Mouse (Mus musculus): ENCODE data around the gene Depdc7. TPM values are rescaled to one million over a fixed set of nuclear protein-coding genes. Genes with fewer than 3 reads are reported as not detected.

The Depdc7 gene
- 3.6 and 3.8 TPM in 2 replicates for polyA plus RNA-seq (2014; fragmentation: Nextera tagmentation; extraction: Ambion mirVana)

DNA sequence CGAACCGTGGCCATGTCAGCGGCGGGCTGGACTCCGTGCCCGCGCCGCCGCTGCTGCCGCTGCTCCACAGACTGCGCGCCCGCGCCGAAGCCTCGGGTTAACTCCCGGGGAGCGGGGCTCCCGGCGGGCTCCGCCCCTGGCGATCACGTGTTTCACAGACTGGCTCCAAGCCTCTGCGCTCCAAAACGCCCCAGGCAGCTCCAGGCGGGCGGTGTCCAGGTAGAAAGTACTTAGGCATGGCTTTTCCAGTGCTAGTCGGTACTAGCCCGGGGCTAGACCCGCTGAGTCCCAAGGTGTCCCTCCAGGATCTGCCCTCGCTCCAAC lies at the start of gene Depdc7:
TSS of gene Depdc7 (minus strand) at position 138 of the 324 bp plus-strand sequence.
- H3K36me3 ChIP-seq (ENCODE audit: control insufficient read depth, insufficient read depth, low read length) = no peaks in the 10 kb centered on the region
- no peak within 1 kb of the TSS for H3K27ac ChIP-seq (ENCODE audit: low read depth, low read length)
- peak; percentile 87 for DNase-seq (ENCODE audit: low spot score)
- H3K4me2 ChIP-seq (ENCODE audit: low read length) = peak within 1 kb of the TSS; percentile 99
- 1% methylated on average over 31 of the region's 31 CpGs for WGBS
- H3K27me3 ChIP-seq (replicated peaks; ENCODE audit: control insufficient read depth, insufficient read depth, low read length) = no peaks in the 10 kb centered on the region
- ATAC-seq = peak; percentile 93
- no peaks in the 10 kb centered on the region for H3K9me3 ChIP-seq (replicated peaks; ENCODE audit: control insufficient read depth, low read length)
- H3K4me3 ChIP-seq (ENCODE audit: low read depth, low read length) = peak within 1 kb of the TSS; percentile 70
- peak within 1 kb of the TSS; percentile 66 for H3K9ac ChIP-seq (ENCODE audit: low read length)
- H3K4me1 ChIP-seq (ENCODE audit: control insufficient read depth, insufficient read depth, low read length) = peaks cover 19% of the 10 kb centered on the region

DNA sequence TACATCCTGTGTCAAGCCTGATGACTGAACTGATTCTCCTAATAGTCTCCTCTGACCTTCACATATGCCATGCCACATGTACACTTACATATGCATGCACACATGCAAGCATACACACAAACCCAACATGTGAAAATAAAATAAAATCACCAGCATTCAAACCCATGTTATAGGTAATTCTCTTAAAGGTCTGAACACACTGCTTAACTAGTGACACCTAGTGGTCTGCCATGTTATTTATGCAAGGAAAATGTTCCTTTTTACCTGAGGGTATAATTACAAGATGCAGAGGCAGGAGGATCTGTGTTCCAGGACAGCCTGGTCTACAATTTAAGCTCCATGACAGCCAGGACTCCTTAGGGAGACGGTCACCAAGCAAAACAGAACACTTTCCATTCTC lies 32.1 kb upstream of the Depdc7 start:
- H3K27ac ChIP-seq (ENCODE audit: low read depth, low read length) = no peak overlapping the region
- H3K27me3 ChIP-seq (replicated peaks; ENCODE audit: control insufficient read depth, insufficient read depth, low read length) = no peaks in the 10 kb centered on the region
- no peaks in the 10 kb centered on the region for H3K4me1 ChIP-seq (ENCODE audit: control insufficient read depth, insufficient read depth, low read length)
- no peak overlapping the region for H3K4me2 ChIP-seq (ENCODE audit: low read length)
- ATAC-seq = no peak
- H3K9ac ChIP-seq (ENCODE audit: low read length) = no peak overlapping the region
- peaks cover 61% of the 10 kb centered on the region for H3K36me3 ChIP-seq (ENCODE audit: control insufficient read depth, insufficient read depth, low read length)
- peak; percentile 67 for DNase-seq (ENCODE audit: low spot score)
- 85% methylated on average over 1 of the region's 1 CpGs for WGBS
- H3K9me3 ChIP-seq (replicated peaks; ENCODE audit: control insufficient read depth, low read length) = no peaks in the 10 kb centered on the region
- H3K4me3 ChIP-seq (ENCODE audit: low read depth, low read length) = no peak overlapping the region

DNA sequence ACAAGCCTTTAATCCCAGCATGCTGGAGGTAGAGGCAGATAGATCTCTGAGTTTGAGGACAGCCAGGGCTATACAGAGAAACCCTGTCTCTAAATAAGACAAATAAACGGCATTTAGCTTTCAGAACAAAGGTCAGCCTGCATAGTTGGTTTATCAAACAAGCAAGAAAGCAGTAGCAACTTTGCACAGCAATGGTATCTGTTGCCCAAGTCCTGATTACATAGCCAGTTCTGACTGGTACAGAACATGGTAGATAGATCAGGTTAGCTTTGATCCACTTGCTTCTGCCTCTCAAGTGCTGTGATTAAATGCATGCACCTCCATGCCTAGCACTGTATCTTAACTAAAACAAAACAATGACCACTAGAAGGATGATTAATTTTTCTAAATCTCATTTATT lies 26.0 kb upstream of the Depdc7 start:
- H3K4me2 ChIP-seq (ENCODE audit: low read length) = no peak overlapping the region
- WGBS = 93% methylated on average over 1 of the region's 1 CpGs
- no peaks in the 10 kb centered on the region for H3K4me1 ChIP-seq (ENCODE audit: control insufficient read depth, insufficient read depth, low read length)
- H3K9ac ChIP-seq (ENCODE audit: low read length) = no peak overlapping the region
- no peaks in the 10 kb centered on the region for H3K9me3 ChIP-seq (replicated peaks; ENCODE audit: control insufficient read depth, low read length)
- H3K36me3 ChIP-seq (ENCODE audit: control insufficient read depth, insufficient read depth, low read length) = peaks cover 41% of the 10 kb centered on the region
- no peak overlapping the region for H3K27ac ChIP-seq (ENCODE audit: low read depth, low read length)
- ATAC-seq = no peak
- no peaks in the 10 kb centered on the region for H3K27me3 ChIP-seq (replicated peaks; ENCODE audit: control insufficient read depth, insufficient read depth, low read length)
- no peak overlapping the region for H3K4me3 ChIP-seq (ENCODE audit: low read depth, low read length)
- DNase-seq (ENCODE audit: low spot score) = no peak

DNA sequence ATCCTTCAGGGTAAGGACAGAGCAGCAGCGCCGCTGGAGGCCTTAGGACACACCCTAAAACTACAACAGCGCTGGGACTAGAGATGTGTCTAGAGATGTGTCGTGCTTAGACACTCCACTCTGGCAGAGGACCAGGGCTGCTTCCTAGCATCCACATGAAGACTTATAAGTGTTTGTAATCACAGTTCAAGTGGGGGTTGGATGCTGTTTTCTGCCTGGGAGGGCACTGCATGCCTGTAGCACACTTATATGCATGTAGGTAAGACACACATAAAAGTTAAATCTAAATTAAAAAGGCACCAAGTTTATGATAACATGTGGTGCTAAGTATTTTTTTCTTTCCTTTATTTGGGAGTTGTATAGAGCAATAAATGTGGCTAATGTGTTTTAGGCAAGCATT lies 21.3 kb upstream of the Depdc7 start:
- Histone ChIP-seq H3K4me2 (ENCODE audit: low read length) (no peak overlapping the region), H3K36me3 (ENCODE audit: control insufficient read depth, insufficient read depth, low read length) (peaks cover 43% of the 10 kb centered on the region; the same call in 1 of the 2 replicates), H3K9me3 (replicated peaks; ENCODE audit: control insufficient read depth, low read length) (no peaks in the 10 kb centered on the region)

DNA sequence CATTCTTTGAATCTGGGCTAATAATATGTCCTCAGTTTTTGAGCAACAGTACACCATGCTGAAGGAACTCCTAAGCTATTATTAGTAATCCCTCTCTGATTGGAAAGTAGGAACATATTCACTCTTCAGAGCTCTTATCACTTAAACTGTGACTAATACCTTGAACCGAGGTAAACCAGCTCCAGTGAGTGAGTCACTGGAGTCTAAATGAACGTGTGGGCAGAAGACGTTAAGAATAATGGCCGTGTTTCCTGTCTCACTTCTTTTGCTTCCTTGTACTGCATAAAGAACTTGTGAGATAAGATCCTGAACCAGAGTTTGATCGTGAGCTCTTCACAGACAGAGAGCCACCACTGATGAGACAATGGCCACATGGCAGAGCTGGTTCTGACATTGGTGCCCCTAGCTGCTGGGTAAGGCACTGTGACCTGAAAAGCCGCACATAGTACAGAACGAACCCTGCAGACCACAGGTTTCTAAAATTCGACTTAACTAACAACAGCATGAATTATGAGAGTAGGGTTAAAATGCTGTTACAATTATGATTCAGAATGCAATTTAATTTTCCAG lies 20.5 kb upstream of the Depdc7 start:
- no peak overlapping the region for H3K9ac ChIP-seq (ENCODE audit: low read length)
- no peaks in the 10 kb centered on the region for H3K27me3 ChIP-seq (replicated peaks; ENCODE audit: control insufficient read depth, insufficient read depth, low read length)
- no peak overlapping the region for H3K27ac ChIP-seq (ENCODE audit: low read depth, low read length)
- DNase-seq (ENCODE audit: low spot score) = no peak
- no peak overlapping the region for H3K4me3 ChIP-seq (ENCODE audit: low read depth, low read length)
- no peaks in the 10 kb centered on the region for H3K4me1 ChIP-seq (ENCODE audit: control insufficient read depth, insufficient read depth, low read length)
- H3K9me3 ChIP-seq (replicated peaks; ENCODE audit: control insufficient read depth, low read length) = no peaks in the 10 kb centered on the region
- 89% methylated on average over 8 of the region's 8 CpGs for WGBS
- no peak for ATAC-seq
- peaks cover 40% of the 10 kb centered on the region for H3K36me3 ChIP-seq (ENCODE audit: control insufficient read depth, insufficient read depth, low read length)
- no peak overlapping the region for H3K4me2 ChIP-seq (ENCODE audit: low read length)

More for the DNA sequence above, 21.3 kb upstream of the Depdc7 start:
- WGBS = 91% methylated on average over 4 of the region's 4 CpGs
- Histone ChIP-seq H3K9ac (ENCODE audit: low read length) (no peak overlapping the region), H3K4me3 (ENCODE audit: low read depth, low read length) (no peak overlapping the region), H3K27me3 (replicated peaks; ENCODE audit: control insufficient read depth, insufficient read depth, low read length) (no peaks in the 10 kb centered on the region), H3K4me1 (ENCODE audit: control insufficient read depth, insufficient read depth, low read length) (no peaks in the 10 kb centered on the region), H3K27ac (ENCODE audit: low read depth, low read length) (no peak overlapping the region)
- no peak for DNase-seq (ENCODE audit: low spot score)
- no peak for ATAC-seq

DNA sequence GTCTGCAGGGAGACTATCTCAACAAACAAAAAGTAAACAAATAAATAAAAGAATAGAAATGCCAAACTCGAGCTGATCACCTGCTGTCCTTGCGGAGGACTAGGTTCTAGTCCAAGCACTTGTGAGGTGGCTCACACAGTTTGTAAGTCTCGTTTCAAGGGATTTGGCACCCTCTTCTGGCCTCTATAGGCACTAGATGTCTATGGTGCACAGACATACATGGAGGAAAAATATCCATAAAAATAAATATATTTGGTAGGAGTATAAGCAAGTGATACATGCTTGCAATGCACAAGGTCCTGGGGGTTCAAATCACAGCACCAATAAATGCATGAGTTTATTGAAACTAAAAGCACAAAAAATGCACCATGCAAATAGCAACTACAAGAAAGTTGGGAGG lies 7.9 kb upstream of the Depdc7 start:
- no peak overlapping the region for H3K27ac ChIP-seq (ENCODE audit: low read depth, low read length)
- 65% methylated on average over 3 of the region's 3 CpGs for WGBS
- H3K4me2 ChIP-seq (ENCODE audit: low read length) = no peak overlapping the region
- H3K9me3 ChIP-seq (replicated peaks; ENCODE audit: control insufficient read depth, low read length) = no peaks in the 10 kb centered on the region
- ATAC-seq (0 out of 2 replicates have a peak, but pooled peaks have one; percentile 46), DNase-seq (ENCODE audit: low spot score) (peak; percentile 50)
- no peak overlapping the region for H3K4me3 ChIP-seq (ENCODE audit: low read depth, low read length)
- H3K9ac ChIP-seq (ENCODE audit: low read length) = no peak overlapping the region
- H3K27me3 ChIP-seq (replicated peaks; ENCODE audit: control insufficient read depth, insufficient read depth, low read length) = no peaks in the 10 kb centered on the region
- no peaks in the 10 kb centered on the region for H3K4me1 ChIP-seq (ENCODE audit: control insufficient read depth, insufficient read depth, low read length)
- H3K36me3 ChIP-seq (ENCODE audit: control insufficient read depth, insufficient read depth, low read length) = peaks cover 4% of the 10 kb centered on the region; the same call in 1 of the 2 replicates

DNA sequence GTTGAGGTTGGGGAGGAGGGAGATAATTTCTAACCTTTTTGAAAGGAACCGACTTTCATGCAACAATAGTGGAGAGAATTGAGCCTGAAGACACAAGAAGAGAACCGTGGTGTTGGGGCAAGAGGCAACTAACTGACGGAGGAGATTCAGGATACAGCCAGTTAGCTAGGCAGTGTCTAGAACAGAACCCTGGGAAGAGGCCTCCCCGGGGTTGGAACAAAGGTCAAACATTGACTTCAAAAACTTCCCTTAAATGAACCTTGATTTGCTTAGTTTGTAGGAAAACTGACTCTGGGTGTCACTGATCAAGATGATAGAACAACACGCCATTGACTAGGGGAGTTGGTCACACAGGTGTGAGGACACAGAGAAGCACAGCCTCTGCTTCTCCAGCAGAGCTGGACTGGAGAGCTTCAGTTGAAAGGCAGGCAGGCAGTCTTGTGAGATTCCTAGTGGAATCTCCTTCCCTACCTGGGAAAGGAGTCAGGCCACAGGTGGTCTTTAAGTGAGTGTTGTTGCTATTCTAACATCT lies 6.0 kb upstream of the Depdc7 start:
- no peak for DNase-seq (ENCODE audit: low spot score)
- H3K4me1 ChIP-seq (ENCODE audit: control insufficient read depth, insufficient read depth, low read length) = no peaks in the 10 kb centered on the region

DNA sequence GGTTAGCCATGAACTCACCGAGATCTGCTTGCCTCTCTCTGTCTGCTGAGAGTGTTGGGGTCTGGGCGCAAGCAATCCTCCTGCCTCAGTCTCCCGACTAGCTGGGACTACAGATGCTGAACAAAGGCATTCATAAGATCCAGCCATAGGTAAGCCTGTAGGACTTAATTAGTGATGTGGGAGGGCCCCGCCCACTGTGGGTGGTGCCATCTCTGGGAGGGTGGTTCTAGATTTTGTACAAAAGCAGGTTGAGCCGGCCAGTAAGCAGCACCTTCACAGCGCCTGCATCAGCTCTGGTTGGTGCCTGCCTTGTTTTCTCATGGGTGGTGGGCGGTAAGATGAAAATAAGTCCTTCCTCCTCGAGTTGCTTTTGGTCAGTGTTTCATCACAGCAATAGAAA lies 3.6 kb upstream of the Depdc7 start:
- Histone ChIP-seq H3K4me2 (ENCODE audit: low read length) (no peak overlapping the region), H3K9ac (ENCODE audit: low read length) (no peak overlapping the region), H3K4me3 (ENCODE audit: low read depth, low read length) (no peak overlapping the region), H3K27ac (ENCODE audit: low read depth, low read length) (no peak overlapping the region), H3K4me1 (ENCODE audit: control insufficient read depth, insufficient read depth, low read length) (peaks cover 15% of the 10 kb centered on the region), H3K36me3 (ENCODE audit: control insufficient read depth, insufficient read depth, low read length) (no peaks in the 10 kb centered on the region), H3K9me3 (replicated peaks; ENCODE audit: control insufficient read depth, low read length) (no peaks in the 10 kb centered on the region), H3K27me3 (replicated peaks; ENCODE audit: control insufficient read depth, insufficient read depth, low read length) (no peaks in the 10 kb centered on the region)
- DNase-seq (ENCODE audit: low spot score) (no peak), ATAC-seq (no peak)
- 55% methylated on average over 8 of the region's 8 CpGs for WGBS

More for the DNA sequence above, 6.0 kb upstream of the Depdc7 start:
- no peaks in the 10 kb centered on the region for H3K27me3 ChIP-seq (replicated peaks; ENCODE audit: control insufficient read depth, insufficient read depth, low read length)
- no peak overlapping the region for H3K9ac ChIP-seq (ENCODE audit: low read length)
- H3K36me3 ChIP-seq (ENCODE audit: control insufficient read depth, insufficient read depth, low read length) = peaks cover 4% of the 10 kb centered on the region; the same call in 1 of the 2 replicates
- no peak overlapping the region for H3K27ac ChIP-seq (ENCODE audit: low read depth, low read length)
- H3K9me3 ChIP-seq (replicated peaks; ENCODE audit: control insufficient read depth, low read length) = no peaks in the 10 kb centered on the region
- no peak overlapping the region for H3K4me2 ChIP-seq (ENCODE audit: low read length)
- WGBS = 82% methylated on average over 5 of the region's 5 CpGs
- H3K4me3 ChIP-seq (ENCODE audit: low read depth, low read length) = no peak overlapping the region
- no peak for ATAC-seq

DNA sequence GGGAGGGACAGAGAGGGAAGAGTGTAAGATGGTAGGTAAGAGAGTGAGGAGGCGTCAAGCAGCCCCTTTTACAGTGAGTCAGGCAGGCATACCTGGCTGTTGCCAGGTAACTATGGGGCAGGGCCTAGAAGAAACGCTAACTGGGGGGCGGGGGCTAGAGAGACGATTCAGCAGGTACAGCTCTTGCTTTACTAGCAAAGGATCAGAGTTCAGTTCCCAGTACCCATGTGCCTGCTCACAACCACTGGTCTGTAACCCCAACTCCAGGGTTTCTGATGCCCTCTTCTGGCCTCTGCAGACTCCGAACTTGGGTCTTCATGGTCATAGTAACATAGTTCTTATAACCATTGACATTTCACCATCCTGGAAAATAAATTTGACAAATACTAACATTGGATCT lies 1.3 kb upstream of the Depdc7 start:
- ATAC-seq (no peak), DNase-seq (ENCODE audit: low spot score) (no peak)
- WGBS = 49% methylated on average over 5 of the region's 5 CpGs
- H3K27ac ChIP-seq (ENCODE audit: low read depth, low read length) = no peak overlapping the region
- H3K27me3 ChIP-seq (replicated peaks; ENCODE audit: control insufficient read depth, insufficient read depth, low read length) = no peaks in the 10 kb centered on the region
- no peak overlapping the region for H3K4me2 ChIP-seq (ENCODE audit: low read length)
- peaks cover 19% of the 10 kb centered on the region for H3K4me1 ChIP-seq (ENCODE audit: control insufficient read depth, insufficient read depth, low read length)
- H3K9ac ChIP-seq (ENCODE audit: low read length) = no peak overlapping the region
- no peaks in the 10 kb centered on the region for H3K36me3 ChIP-seq (ENCODE audit: control insufficient read depth, insufficient read depth, low read length)
- H3K4me3 ChIP-seq (ENCODE audit: low read depth, low read length) = no peak overlapping the region
- H3K9me3 ChIP-seq (replicated peaks; ENCODE audit: control insufficient read depth, low read length) = no peaks in the 10 kb centered on the region
